Mouse (Mus musculus): Measurements from ENCODE around the gene Pbx2. TPM values are rescaled to one million over a fixed set of nuclear protein-coding genes. Genes with fewer than 3 reads are reported as not detected.

The Pbx2 gene
- total RNA-seq, 4 experiments from 2014 or later: 16.0 to 20.6 (median 17.6) TPM

GRCm38 (mm10) chr17:34578070-34578469 lies 13.0 kb upstream of the Pbx2 start:
- no peak for DNase-seq (ENCODE audit: low spot score)

GRCm38 (mm10) chr17:34582528-34582927 lies 8.5 kb upstream of the Pbx2 start:
- DNase-seq (ENCODE audit: low spot score): no peak

DNA sequence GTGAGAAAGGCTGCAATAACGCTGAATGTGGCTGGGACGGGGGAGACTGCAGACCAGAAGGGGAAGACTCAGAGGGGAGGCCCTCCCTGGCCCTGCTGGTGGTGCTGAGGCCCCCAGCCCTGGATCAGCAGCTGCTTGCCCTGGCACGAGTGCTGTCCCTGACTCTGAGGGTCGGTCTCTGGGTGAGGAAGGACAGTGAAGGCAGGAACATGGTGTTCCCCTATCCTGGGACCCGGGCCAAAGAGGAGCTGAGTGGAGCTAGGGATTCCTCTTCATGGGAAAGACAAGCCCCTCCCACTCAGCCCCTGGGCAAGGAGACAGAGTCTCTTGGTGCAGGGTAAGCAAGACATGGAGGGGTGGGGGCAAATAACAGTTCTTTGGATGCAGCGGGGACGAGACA lies 7.7 kb upstream of the Pbx2 start:
- DNase-seq (ENCODE audit: low spot score): no peak

- DNase-seq (ENCODE audit: low spot score): no peak
Observed at GRCm38 (mm10) chr17:34583819-34584218, 7.2 kb upstream of the Pbx2 start.

DNA sequence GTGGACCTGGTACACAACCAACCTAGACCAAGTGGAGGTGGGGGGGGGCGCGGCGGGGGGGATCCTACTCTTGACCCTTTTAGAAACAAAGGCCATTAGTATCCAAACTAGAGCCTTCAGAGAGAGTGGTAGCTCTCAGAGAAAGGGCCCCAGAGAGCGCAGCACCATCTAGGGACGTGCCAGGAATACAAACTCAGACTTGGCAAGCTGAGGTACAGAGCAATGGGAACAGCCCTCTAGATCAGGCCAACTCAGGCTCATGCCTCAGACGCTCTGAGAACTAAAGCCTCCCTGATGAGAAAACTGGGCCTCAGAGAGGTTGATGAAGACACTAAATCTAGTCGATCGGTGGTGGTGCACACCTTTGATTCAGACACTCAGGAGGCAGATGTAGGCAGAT lies 5.9 kb upstream of the Pbx2 start:
- DNase-seq (ENCODE audit: low spot score): no peak

DNA sequence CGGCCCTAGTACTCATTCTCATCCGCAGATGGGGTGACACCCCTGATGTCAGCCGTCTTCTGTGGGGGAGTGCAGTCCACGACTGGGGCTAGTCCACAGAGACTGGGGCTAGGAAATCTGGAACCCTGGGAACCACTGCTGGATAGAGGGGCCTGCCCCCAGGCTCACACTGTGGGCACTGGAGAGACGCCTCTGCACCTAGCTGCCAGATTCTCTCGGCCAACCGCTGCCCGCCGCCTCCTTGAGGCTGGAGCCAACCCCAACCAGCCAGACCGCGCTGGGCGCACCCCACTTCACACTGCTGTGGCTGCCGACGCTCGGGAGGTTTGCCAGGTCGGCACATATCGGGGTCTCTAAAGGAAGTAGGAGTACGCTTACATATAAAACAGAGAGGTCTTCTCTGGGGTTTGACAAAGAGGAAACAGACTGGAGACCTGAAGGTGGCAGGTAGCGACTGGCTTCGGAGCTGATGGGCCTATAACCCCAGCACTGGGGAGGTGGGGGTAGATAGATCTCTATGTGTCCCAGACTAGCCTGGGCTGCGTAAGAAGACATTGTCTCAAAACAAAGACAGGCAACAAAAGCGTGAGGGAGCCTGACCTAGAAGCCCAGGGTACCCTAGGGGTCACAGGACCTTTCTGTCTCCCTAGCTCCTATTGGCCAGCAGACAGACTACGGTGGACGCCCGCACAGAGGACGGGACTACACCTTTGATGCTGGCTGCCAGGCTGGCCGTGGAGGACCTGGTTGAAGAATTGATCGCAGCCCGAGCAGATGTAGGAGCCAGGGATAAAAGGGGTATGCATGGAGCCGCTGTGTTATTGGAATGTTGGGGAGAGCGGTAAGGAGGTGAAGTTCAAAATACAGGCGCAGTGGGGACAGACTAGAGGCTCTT lies 4.9 kb upstream of the Pbx2 start:
- DNase-seq (ENCODE audit: low spot score): no peak

DNA sequence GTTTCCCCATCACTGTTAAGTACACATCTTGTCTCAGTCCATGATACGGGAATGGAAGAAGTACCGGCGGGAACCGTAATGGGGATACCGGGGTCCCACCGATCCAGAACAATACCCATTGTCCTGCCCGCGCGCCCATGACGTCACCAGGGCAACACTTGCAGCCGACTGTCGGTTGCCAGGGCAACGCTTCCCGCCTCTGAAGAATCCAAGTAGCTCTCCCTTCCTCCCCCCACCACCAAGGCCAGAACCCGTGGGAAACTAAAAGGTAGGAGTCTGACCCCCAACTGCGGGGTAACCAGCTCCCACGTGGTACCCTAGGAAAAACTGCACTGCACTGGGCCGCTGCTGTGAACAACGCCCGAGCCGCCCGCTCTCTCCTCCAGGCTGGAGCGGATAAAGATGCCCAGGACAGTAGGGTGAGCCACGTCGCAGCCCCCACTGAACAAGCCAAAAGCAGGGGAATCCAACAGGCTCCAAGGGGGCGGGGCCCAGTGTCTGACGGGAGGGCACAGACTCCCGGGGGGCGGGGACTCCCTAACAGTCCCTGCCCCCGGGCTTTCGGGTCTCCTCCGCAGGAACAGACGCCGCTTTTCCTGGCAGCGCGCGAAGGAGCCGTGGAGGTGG lies 4.2 kb upstream of the Pbx2 start:
- peak; percentile 79 for DNase-seq (ENCODE audit: low spot score)

DNA sequence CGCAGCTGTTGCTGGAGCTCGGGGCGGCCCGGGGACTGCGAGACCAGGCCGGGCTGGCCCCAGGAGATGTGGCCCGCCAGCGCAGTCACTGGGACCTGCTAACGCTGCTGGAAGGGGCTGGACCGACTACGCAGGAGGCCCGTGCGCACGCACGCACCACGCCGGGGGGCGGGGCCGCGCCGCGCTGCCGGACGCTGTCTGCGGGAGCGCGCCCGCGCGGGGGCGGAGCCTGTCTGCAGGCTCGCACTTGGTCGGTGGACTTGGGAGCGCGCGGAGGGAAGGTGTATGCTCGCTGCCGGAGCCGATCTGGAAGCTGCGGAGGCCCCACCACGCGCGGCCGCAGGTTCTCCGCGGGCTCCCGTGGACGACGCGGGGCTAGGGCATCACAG lies 3.6 kb upstream of the Pbx2 start:
- peak; percentile 93 for DNase-seq (ENCODE audit: low spot score)

GRCm38 (mm10) chr17:34587814-34588213 lies 3.3 kb upstream of the Pbx2 start:
- DNase-seq (ENCODE audit: low spot score): no peak

- DNase-seq (ENCODE audit: low spot score): no peak
Observed at GRCm38 (mm10) chr17:34588767-34589166, 2.3 kb upstream of the Pbx2 start.

DNA sequence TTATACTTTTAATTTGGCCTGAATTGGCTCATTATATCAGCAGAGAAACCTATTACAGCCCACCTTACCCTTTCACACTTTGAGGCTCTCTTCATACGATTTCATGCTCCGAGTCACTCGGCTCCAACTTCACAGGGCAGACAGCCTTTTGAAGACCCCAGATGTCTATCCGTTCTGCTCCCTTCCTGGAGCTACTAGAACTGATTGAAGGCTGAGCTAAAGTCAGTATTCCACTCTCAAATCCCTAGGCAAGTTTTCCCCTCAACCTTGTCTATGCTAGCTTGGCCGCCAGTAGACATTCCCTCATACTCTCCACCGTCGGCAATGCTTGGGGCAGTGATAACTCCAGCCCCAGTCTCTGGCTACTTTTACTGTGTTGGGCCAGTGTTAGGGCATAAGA lies 1.9 kb upstream of the Pbx2 start:
- DNase-seq (ENCODE audit: low spot score): no peak

DNA sequence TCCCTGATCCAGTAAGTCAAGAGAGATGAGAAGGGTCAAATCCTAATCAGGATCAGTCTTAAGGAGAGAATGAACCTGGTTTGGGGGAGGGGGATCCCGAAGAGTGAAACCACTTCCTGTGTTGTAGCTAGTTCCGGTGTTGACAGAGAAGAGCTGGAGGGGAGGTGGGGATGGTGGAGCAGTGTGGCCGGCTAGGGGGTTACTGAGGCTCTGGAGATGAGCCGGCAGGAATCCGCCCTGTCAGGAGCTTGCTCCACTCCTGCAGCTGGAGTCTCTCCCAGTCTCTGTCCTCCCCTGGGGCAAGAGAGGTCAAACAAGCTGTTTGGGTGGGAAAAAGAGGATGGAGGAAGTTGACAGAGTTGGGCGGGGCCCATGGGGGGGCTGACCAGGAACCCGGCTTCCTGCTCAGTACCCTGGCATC lies 1.4 kb upstream of the Pbx2 start, which contains the start of gene Gpsm3:
Gpsm3 (plus strand) TSS at position 126 of the 421 bp plus-strand sequence.
- DNase-seq (ENCODE audit: low spot score): peak; percentile 79

DNA sequence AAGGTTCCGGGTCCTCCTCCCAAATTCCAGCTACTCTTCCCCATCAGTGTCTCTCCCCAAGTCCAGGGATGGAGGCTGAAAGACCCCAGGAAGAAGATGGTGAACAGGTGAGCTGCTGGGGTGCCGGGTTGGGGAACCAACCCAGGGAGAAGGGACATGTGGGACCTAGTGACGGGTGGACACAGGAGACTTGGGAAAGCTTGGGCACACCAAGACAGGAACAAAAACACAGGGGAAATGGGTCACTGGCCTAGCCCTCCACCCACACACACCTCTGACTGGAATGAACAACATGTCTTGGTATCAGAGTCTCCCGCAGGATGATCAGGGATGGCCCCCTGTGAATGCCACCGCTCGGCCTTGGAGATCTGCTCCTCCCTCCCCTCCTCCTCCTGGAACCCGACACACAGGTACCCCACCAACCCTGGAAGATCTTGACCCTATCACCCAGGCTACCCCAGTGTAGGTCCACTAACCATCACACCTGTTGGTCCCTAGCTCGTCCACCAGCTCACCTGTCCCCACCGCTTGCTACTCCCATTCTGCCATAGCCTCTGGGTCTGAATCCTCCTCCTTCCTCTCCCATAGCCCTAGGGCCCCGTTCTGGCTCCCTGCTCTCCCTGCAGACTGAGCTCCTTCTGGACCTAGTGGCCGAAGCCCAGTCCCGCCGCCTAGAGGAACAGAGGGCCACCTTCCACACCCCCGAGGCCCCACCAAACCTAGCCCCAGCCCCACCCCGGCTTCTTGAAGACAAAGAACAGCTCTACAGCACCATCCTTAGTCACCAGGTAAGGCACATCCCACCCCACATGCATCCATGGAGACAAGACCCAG lies 695 bp upstream of the Pbx2 start:
- DNase-seq (ENCODE audit: low spot score): no peak

- DNase-seq (ENCODE audit: low spot score): peak; percentile 76
Observed at GRCm38 (mm10) chr17:34591994-34592375, 919 bp downstream of the Pbx2 start.

- DNase-seq (ENCODE audit: low spot score): no peak
Observed at GRCm38 (mm10) chr17:34592581-34593549, 1.8 kb downstream of the Pbx2 start.

GRCm38 (mm10) chr17:34593752-34594525 lies 2.9 kb downstream of the Pbx2 start:
- DNase-seq (ENCODE audit: low spot score): no peak

DNA sequence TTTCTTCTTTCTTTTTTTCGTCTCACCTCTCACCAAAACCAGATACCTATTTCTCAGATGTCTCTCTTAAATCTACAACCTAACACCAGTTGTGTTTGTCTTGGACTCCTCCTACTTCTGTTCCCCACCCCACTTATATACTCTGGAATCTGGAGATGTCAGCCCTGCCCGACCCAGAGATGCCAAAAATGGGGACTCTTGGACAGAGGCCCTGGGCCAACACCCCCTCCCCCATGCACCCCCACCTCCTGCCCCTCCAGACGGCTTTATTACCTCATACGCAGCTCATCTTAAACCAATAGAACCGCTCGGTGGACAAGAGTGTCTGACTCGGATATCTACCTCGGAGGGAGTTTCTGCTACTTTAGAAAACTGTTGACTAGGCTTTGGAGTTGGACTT lies 5.0 kb downstream of the Pbx2 start:
- no peak for DNase-seq (ENCODE audit: low spot score)

DNA sequence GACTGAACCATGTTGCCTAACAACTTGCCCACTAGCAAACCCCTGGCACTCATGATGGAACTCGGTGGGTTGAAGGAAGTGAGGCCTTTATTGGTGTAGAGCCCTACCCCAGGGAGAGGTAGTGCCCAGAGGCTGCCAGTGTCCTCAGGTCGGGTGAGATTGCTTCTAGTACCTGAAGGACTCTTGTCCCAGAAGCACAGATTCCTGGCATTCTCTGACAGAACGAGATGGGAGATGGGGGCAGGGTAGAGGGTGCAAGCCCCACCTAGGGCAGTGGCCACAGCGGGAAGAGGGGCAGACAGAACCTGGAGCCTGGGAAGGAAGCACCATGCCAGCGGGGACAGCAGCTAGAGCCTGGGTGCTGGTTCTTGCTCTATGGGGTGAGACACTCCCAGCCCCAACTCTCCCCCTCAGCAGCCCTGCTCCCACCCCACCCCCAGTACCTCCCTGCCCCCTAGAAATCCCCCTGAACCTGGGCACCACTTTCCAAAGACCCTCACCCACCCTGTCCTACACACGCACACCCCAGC lies 6.6 kb downstream of the Pbx2 start, which contains the start of gene Ager:
Ager (plus strand) TSS at position 297 of the 530 bp plus-strand sequence.
- DNase-seq (ENCODE audit: low spot score): no peak

- DNase-seq (ENCODE audit: low spot score): no peak
Observed at GRCm38 (mm10) chr17:34599891-34600290, 8.8 kb downstream of the Pbx2 start.

GRCm38 (mm10) chr17:34601796-34602195 lies 10.7 kb downstream of the Pbx2 start:
- no peak for DNase-seq (ENCODE audit: low spot score)
